Mouse (Mus musculus): ENCODE results near the gene Rad50.

DNA sequence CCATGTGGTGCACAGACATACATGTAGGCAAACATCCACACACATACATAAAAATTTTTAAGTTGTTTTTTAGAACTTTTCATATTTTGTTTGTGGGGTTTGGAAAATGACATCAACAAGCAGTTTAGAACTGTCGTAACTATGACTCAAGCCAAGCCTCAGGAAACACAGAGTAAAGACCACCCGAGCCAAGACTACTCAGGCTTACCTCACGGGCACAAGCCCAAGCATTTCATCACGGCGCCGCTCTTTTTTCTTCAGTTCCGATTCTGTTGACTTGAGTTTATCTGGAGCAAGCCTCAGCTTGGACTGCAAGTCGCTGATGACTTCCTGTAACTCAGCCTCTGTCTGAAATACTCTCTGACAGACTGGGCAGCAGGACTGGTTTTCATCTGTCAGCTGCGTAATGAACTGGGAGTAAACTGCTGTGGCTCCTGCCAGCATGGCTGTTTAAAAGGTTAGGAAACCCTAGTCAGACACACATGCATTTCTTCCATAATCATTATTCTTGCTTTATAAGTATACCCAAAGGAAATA lies 24.1 kb downstream of the Rad50 start:
- TF ChIP-seq SMC3 (IDR thresholded peaks at IDR 0.05; ENCODE audit: low read depth, low read length), result no peak
- TF ChIP-seq MYC (IDR thresholded peaks at IDR 0.05; ENCODE audit: low read depth, low read length), result no peak
- TF ChIP-seq CTCF (conservative IDR thresholded peaks at IDR 0.05 in 1 of 2, IDR thresholded peaks at IDR 0.05 in 1 of 2; ENCODE audit: low read depth in 2 of 2, low read length in 2 of 2), result no peak

Data from CH12.LX (cell line).